Mouse (Mus musculus) left cerebral cortex, postnatal 25 days (tissue): ENCODE data around the gene Trak1. TPM values are rescaled to one million over a fixed set of nuclear protein-coding genes. Genes with fewer than 3 reads are reported as not detected.
"Not testable (repeated sequence)": the region's sequence is repeated elsewhere in the genome, so short reads cannot be mapped to it uniquely, and the experiment has no call there.

ENCODE experiments used
- DNase-seq, 2 experiments: peaks; one replicate each; pipeline ENCODE4 v3.0.0; 2022; ENCODE audit warnings: low spot score in 2 of 2, mixed read lengths in 1 of 2
- intact Hi-C: fragments of 180-260 bp; cut with DNase I; formaldehyde crosslinking; loops from one replicate; pipeline ENCODE4 v1.15.1; 2025
- total RNA-seq, 2 experiments: library from RNA; stranded (reverse); gene quantifications; 2 replicates each; pipeline ENCODE4 v1.2.3; 2021

Gene Trak1
- total RNA-seq, 2 experiments from 2014 or later, result 240 to 249 TPM

- intact Hi-C loops, result no loop called here
- no peak for DNase-seq
Measured at GRCm38 (mm10) chr9:121314541-121315152, 17.3 kb downstream of the Trak1 start.

DNA sequence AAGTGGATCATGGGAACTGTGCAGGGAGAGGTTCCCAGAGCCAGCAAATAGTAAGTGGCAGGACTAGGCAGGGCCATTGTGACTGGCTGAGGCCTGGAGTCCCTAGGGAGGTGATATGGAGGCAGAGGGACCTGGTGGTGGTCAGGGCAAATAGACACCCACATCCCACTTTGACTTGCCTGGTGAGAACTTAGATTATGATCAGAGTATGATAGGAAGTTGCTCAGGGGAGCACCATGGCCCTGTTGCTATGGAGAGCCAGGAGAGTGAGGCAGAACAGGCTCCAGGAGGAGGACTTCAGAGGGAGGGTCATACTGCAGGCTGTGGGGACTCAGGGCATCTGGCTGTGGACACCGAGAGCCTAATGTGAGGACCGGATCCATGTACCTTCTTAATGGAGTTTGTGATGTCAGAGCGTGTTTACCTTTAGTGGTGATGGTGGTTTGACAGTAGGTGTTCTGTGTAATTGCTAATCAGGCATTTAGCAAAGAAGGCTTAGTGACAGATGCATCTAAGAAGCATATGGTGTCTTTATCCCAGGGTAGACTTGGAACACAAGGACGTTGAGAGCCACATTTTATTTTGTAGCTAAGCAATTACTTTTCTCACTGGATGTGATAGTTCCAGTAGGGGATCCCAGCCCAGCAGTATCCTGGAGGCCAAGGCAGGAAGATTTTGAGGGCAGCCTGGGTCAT is 18.7 kb downstream of the Trak1 start:
- no peak for DNase-seq

GRCm38 (mm10) chr9:121316621-121317405 is 19.5 kb downstream of the Trak1 start:
- DNase-seq, result no peak
- intact Hi-C loops, result loop anchor here (2.0 kb wide), 1 partner anchor 16 kb away; no protein-coding TSS in a partner anchor

More for the DNA sequence above, 18.7 kb downstream of the Trak1 start:
- intact Hi-C loops, result loop anchor here (2.0 kb wide), 1 partner anchor 17 kb away; no protein-coding TSS in a partner anchor

DNA sequence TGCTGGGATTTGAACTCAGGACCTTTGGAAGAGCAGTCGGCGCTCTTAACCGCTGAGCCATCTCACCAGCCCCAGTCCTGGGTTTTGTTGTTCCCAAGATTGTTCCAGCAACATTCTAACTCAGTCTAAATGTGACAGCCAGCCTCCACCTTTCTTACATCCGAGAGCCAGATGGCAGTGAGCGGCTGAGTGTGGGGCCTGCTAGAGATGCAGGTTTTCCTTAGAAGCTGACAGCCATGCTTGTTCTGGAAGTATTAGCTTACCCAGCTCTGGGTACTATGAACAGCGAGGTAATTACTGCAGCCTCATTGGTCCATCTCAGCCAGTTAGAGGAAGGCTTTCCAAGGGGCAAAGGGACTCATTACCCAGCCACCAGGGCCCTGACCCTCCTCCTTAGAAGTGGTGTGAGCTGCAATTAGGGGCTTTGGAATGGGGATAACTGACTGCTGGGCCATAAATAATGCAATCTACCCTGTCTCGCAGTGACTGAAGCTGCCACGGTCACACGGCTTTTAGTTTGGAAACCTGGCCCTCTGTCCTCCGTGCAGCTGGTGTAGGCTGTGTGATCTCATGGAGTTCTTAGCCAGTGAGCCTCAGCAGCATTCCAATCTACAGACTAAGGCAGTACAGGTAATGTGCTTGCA is 22.1 kb downstream of the Trak1 start:
- DNase-seq, result peak; percentile 50 to 86
- intact Hi-C loops, result no loop called here

DNA sequence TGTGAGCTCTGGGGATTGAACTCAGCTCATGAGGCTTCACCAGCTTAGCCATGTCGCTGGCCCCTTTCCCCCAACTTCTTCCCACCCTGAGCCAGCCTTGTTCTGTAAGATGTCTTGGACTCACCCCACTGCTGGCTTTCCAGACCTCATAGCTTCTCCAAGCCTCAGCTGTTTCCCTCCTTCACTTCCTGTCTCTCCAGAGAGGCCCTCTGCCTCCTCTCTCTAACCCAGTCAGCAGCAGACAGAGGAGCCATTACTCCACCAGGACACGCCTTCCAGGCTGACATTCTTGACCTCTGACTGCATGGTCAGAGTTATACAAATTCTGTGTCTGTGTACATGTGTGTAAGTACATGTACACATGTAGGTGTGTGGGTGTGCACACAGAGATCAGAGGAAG is 23.1 kb downstream of the Trak1 start:
- intact Hi-C loops, result no loop called here

DNA sequence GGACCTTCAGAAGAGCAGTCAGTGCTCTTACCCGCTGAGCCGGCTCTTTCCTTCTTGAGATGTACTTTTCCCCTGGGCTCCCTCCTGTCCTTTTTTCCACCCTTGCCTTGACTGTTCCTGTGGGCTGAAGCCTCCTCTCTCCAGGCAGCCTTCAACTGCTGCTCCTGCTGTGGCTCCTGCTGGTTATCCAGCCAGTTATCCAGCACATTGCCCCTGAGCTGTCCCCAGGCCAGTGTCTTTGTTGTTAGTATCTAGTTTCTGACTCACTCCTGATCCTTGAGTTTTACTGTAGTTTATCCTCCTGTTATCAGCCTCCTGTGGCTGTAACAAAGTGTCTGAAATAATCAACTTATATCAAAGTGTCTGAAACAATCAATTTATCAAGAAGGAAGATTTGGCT is 23.8 kb downstream of the Trak1 start:
- intact Hi-C loops, result no loop called here
- no peak for DNase-seq

More for the DNA sequence above, 23.1 kb downstream of the Trak1 start:
- DNase-seq, result no peak

DNA sequence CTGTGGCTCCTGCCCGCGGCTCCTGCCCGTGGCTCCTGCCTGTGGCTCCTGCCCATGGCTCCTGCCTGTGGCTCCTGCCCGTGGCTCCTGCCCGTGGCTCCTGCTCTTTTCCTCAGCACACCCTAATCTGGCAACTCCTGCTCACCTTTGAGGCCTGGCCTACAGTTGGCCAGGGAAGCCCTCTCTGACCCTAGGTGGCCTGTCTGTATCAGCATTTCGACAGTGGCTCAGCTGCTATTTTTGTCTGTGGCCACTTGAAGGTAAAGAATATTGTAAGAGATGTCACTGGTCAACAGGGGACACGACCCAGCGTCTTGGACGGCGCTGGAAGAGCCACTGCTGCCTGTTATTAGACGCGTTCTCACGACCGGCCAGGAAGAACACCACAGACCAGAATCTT is 24.7 kb downstream of the Trak1 start:
- DNase-seq, result no peak
- intact Hi-C loops, result no loop called here

DNA sequence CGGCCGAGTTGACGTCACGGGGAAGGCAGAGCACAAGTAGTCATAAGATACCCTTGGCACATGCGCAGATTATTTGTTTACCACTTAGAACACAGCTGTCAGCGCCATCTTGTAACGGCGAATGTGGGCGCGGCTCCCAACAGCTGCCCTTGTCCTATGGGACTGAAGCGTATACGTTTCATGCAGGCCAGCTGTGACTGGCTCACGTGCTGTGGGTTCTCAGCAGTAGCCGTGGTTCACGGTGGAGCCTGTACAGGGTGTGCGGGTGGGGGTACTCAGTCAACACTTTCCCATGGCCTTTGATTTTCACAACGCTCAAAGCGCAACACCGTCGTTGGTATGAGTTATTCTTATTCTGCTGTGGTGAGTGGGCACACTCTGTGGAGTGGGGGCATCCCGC is 31.0 kb downstream of the Trak1 start:
- DNase-seq, intact Hi-C loops: not testable (repeated sequence)

DNA sequence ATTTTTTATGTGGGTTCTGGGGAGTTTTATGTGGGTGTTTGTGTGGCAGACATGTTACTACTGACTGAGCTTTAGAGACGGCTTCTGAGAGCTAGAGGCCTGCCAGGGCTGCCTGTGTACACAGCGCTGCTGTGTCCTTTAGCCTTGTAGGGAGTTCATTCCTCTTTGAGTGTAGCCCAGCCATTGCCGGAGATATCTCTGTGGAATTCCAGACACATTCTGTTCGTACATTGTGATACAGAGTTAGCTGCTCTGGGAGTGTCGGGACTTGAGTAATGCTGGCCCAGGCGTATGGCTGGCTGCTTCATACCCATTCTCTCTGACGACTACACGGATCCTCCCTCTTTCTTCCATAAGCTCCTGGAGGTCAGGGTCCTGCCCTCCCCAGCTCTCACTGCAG is 31.9 kb downstream of the Trak1 start:
- no peak for DNase-seq
- intact Hi-C loops, result no loop called here

DNA sequence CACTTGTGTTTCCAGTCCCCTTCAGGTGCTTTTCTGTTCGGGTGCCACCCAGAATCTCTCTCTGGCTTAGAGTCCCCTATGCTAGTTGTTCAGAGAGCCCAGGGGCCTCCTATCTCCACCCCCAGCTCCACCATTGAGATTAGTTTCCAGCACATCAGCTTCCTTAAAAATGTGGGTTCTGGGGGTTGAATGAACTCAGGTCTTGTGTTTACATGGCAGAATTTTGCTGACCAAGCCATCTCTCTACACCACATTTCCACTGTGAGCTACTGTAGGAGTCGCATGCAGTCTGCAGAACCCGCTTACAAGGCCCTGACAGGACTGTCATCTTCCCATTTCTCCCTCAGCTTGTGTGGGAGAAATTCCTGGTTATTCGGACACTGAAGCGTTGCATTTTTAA is 32.8 kb downstream of the Trak1 start:
- no peak for DNase-seq
- intact Hi-C loops, result no loop called here

- DNase-seq, result no peak
- intact Hi-C loops, result no loop called here
Measured at GRCm38 (mm10) chr9:121331438-121331837, 34.1 kb downstream of the Trak1 start.

DNA sequence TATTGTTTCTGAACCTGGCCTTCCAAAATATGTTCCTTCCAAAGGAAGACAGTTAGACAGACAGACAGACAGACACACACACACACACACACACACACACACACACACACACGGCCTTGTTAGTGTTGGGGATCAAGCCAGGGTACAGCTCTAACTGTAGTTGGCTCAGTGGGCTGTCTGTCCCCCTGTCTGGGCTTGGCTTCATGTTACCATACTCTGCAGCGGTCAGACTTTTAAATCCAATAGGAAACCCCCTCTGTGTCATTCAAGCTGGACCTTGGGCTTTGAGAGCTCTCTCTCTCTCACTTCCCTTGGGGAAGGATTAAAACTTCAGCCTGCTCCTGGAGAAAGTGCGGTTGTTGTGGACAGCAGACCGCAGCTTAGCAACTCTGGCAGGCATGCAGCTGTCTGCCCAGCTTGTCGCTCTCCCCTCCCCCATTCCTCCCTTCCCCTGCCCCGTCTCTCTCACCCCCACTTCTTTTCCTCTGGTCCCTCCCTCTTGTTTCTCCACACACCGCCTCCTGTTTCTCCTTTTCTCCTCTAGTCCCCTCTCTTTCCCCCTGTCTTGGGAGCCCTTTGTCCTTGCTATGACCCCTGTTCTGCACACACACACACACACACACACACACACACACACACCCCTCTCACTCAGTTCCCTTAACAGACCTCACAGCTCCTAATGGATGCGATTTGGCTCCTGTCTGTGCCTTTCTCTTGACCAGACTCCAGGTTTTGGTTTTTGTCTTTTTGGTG is 34.8 kb downstream of the Trak1 start:
- peak in 1 of 2 experiments; percentile 49 for DNase-seq
- intact Hi-C loops, result loop anchor here (2.0 kb wide), 1 partner anchor 15 kb away; no protein-coding TSS in a partner anchor

DNA sequence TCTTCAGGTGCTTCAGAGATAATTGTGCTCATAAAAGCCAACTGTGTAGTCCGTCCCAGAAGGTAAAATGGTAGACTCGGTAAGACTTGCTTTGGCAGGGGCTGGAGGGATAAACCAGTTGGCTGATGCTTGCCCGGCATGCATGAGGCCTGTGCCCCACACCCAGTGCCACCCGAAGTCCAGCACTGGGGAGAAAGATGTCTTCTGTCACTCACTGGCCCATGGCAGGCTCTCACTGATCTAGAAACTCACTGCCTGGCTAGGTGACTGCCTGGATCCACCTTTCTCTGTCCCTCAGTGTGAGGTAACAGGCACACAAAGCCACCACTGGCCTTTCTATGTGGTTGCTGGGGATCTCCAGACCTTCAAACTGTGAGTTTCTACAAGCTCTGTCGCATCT is 36.3 kb downstream of the Trak1 start:
- intact Hi-C loops, result loop anchor here (2.0 kb wide), 1 partner anchor 17 kb away; no protein-coding TSS in a partner anchor
- no peak for DNase-seq

DNA sequence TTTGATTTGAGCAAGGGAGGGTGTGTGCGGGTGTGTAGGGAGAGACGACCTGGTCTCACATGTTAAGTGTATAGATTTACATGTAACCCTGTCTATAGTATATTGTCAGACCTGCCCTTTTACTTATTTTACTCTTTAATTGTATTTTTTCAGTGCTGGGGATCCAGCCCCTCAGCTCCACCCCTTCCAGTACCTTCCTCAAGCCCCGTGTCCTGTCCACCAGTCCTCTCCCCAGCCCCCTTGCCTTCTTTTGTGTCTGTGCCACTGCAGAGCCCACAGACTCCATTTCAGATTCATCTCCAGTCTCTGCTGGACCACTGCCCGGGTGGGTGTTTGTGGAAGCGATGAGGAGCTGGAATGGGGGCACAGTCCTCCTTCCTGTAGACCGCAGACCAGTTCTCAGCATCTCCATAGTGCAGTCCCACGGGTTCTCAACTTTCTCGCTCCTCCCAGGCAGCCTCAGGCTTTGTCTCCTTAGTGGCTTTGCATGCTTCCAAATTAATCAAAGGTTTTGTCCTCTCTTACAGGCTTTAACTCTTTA is 37.1 kb downstream of the Trak1 start:
- no peak for DNase-seq
- intact Hi-C loops, result no loop called here

- DNase-seq, result no peak
- intact Hi-C loops, result no loop called here
Measured at GRCm38 (mm10) chr9:121335568-121335967, 38.3 kb downstream of the Trak1 start.

DNA sequence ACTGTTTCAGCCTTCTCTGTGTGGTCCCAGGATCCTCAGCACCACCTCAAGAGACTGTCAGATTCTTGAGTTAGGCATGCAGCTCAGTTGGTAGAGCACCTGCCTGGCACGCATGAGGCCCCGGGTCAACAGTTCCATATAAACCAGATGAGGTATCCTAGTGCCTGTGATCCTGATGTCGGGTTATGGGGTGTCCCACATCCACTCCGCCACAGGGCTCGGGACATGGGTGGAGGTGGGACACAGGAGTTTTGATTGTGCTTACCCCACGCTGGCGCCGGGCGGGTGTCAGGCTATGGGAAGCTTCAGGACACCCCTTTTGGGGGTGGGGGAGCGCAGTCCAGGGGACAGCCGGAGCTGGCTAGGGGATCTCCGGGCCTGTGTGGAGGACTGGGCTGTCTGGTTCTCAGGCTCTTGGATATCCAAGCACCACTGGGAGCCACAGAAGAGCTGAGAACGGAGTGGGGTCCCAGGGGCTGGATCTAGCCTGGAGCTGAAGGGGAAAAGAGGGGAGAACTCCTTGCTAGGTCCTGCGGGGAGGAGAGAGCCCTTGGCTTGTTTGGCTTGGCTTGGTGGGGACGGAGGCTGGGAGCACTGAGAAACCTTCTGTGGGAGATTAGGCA is 39.1 kb downstream of the Trak1 start:
- intact Hi-C loops, result no loop called here

GRCm38 (mm10) chr9:121337216-121337937 is 40.1 kb downstream of the Trak1 start:
- intact Hi-C loops, result no loop called here
- DNase-seq, result no peak

More for the DNA sequence above, 39.1 kb downstream of the Trak1 start:
- no peak for DNase-seq

GRCm38 (mm10) chr9:121337938-121338289 is 40.6 kb downstream of the Trak1 start:
- intact Hi-C loops, result no loop called here
- DNase-seq, result no peak
